Mouse (Mus musculus) heart, adult 10 weeks (tissue): ENCODE results near the gene Irx3. TPM values are rescaled to one million over a fixed set of nuclear protein-coding genes. Genes with fewer than 3 reads are reported as not detected.

Experiments
- polyA plus RNA-seq: library from polyadenylated mRNA; stranded (reverse); fragments of 350-450 nt; fragmentation: Illumina TruSeq; extraction: RNeasy Lipid Tissue Mini Kit (QIAGEN cat#74804); gene quantifications from one replicate; pipeline ENCODE4 v1.2.3, GENCODE M21; 2014; ENCODE audit warnings: low read depth, low replicate concordance

The Irx3 gene
- 12.0 TPM for polyA plus RNA-seq

DNA sequence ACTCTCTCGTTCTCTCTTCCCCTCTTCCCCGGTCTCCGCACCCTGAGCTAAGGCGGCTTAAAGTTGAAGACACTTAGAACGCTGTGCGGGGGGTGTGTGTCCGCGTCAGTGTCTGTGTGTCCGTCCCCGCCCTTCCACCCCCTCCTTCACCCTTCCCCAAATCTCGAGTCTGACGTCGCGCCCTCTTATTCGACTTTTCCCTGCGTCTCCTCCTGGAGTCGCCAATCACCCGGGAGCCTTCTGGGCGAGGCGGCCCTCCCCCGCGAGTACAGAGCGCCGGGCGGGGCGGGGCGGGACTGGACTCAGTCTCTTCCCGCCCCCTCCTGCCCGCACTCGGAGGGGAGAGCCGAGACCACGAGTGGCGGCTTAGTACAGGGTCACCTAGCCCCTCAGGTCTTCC, at the start of gene Irx3:
Irx3 (minus strand) TSS at position 229 of the 400 bp plus-strand sequence.

